Mouse (Mus musculus) spleen, adult 12 weeks (tissue): Measurements from ENCODE around the gene Sipa1l3.

Experiments used
- DNase-seq: peaks from one replicate; pipeline ENCODE4 v3.0.0; 2022; ENCODE audit warnings: low spot score

Sipa1l3 gene

DNA sequence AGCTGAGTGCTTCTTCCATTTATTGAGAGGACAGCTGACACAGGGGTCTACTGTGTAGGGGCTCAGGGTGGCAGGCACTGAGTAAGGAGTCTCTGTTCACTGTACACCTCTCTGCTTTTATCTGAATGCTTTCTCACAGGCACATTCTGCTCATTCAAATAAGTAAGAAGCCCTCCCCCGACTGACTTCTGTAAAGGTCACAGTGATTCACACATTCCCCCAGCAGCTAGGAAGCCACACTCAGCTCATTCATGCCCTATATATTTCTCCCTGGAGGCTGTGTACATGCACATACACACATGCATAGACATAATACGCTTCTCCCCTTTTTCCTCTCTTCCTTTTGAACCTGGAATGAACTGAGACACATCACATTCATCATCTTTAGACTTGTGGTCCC is 74.4 kb downstream of the Sipa1l3 start:
- no peak for DNase-seq

GRCm38 (mm10) chr7:29441793-29442192 is 76.6 kb downstream of the Sipa1l3 start:
- no peak for DNase-seq

- no peak for DNase-seq
Observed at GRCm38 (mm10) chr7:29441151-29441550, 77.3 kb downstream of the Sipa1l3 start.

GRCm38 (mm10) chr7:29438655-29439282 is 79.7 kb downstream of the Sipa1l3 start:
- DNase-seq = no peak

GRCm38 (mm10) chr7:29438204-29438603 is 80.2 kb downstream of the Sipa1l3 start:
- no peak for DNase-seq

GRCm38 (mm10) chr7:29437072-29437471 is 81.4 kb downstream of the Sipa1l3 start:
- no peak for DNase-seq

DNA sequence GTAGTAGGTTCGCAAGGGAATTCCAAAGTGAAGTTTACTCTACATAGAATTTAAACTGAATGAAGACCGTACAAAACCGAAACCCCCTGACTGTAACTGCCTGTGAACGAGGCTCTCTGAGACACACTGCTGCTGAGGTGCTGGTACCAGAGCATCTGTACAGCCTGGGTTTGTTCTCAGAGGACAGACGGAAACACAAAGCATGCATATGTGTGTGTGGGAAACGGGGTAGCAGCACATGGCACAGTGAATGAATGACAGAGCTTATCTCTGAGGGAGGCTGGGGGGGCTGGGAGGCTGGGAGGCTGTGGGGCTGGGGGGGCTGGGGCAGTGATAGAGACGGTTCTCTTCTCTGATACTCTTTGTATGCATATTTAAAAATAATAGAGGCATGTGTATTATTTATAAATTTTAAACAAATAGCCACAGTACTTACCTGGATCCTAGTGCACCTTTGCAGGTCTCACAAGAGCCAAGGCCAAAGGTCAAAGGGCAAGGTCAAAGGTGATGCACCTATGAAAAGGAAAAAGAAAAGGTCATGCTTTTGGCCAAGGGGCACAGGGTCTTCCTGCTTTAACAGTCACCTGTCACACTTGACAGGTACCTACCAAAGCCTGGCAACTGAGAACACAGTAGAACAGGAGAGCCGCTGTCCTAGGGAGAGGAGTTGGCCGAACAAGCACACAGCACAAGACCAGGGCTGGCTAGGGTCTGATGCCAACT is 84.0 kb downstream of the Sipa1l3 start:
- no peak for DNase-seq

GRCm38 (mm10) chr7:29433725-29434124 is 84.7 kb downstream of the Sipa1l3 start:
- no peak for DNase-seq

DNA sequence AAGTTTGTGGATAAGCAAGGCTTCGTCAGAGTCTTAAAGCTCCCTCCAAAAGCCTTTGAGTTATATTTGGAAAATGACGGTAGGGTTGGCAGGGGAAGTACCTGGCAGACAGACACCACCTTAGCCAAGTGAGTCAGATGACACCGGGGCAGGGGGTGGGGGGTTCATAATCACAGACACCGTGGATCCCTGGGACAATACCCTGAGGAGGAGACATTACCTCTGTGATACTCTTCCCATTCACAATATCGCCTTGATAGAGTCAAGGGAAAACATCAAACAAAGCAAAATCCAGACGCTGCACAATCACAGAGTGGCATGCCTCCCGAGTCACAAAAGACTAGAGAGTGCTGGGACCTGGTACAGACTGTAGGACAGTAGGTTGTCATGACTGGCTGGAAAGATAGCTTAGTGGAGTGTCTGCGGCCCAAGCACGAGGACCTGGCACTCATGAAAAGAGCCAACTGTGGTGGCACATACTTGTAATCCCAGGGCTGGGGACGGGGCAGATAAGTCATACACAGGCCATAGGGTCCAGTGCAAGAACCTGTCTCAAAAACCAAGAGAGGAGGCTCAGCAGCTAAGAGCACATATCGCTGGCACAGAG is 85.4 kb downstream of the Sipa1l3 start:
- DNase-seq = no peak

- no peak for DNase-seq
Observed at GRCm38 (mm10) chr7:29432180-29432946, 86.1 kb downstream of the Sipa1l3 start.

- DNase-seq = no peak
Observed at GRCm38 (mm10) chr7:29430739-29431211, 87.7 kb downstream of the Sipa1l3 start.

- no peak for DNase-seq
Observed at GRCm38 (mm10) chr7:29426056-29426455, 92.4 kb downstream of the Sipa1l3 start.

DNA sequence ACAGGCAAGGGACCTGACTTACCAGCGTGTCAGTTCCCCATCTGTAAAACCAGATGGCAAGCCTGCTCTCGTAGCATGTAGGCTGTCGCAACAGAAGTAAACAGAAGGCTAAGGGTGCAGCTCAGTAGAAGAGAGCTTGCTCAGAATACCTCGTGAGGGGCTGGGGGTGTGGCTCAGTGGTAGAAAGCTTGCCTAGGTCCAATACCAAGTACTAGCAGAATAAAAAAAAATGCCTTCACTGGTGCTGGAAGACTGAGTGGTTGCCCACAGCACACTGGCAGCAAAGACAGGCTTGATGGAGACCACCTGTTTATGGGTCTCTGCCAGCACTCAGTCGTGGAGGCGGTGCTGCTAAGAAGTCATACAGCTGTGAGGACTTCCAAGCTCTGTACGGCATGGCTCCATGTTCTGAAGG is 93.0 kb downstream of the Sipa1l3 start:
- DNase-seq = no peak

- no peak for DNase-seq
Observed at GRCm38 (mm10) chr7:29424690-29425089, 93.8 kb downstream of the Sipa1l3 start.

DNA sequence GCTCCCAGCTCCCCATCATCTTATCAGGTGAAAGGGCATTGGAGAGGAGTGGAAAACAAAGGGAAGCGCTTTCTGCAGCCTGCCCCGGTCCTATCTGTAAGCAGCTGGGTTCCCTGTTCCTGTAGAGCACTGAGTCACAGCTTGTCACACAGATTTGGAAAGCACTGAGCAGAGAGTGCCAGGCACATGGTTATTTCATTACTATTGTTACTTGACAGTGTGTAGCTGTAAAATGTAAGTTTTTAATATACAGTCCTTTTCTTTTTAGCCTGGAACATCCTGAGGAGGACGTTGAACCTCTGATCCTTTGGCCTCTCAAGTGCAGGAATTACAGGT is 96.6 kb downstream of the Sipa1l3 start:
- no peak for DNase-seq

- no peak for DNase-seq
Observed at GRCm38 (mm10) chr7:29421240-29421908, 97.1 kb downstream of the Sipa1l3 start.

DNA sequence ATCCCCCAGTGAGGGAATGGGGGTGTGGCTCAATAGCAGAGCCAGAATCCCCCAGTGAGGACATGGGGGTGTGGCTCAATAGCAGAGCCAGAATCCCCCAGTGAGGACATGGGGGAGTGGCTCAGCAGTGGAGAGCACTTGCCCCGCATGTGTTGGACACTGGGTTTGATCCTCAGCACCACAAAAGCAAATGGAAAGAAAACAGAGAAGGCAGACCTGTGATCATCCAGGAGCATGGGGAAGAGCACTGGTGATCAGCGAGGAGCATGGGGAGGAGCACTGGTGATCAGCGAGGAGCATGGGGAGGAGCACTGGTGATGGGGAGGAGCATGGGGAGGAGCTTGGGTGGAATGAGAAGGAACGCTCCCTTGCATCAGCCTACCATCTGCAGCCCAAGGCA is 98.6 kb downstream of the Sipa1l3 start:
- DNase-seq = no peak

- DNase-seq = no peak
Observed at GRCm38 (mm10) chr7:29418231-29418630, 100.2 kb downstream of the Sipa1l3 start.

DNA sequence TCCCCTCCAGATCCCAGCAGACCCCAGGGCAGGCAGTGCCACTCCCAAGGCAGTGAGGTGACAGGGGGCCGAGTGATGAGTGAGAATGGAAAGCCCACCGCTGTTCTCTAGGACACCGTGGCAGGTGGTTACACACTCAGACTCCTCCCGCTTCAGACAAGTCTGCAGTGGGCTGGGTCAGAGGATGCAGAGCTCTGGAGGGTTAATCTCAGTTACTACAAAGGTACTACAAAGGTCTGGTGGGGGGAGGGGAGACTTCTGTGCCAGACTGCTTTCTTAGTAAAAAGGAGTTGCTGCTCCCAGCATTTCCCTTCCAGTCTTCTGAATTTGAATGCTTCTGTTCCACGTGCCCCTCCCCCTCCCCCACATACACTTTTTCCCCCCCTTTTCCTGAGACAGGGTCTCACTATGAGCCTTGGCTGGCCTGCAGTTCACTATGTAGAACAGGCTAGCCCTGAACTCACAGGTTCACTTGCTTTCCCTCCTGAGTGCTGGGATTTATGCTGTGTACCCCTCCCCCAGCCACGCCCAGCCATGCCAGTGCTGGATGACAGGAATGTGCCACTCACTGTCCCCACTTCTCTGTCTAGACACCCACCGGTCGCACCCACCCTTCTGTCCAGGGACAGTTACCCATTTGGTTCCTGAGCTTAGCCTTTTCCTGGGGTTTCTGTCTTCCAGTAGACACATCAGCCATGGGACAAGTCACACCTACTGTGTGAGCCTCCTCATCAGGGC is 100.9 kb downstream of the Sipa1l3 start:
- no peak for DNase-seq

DNA sequence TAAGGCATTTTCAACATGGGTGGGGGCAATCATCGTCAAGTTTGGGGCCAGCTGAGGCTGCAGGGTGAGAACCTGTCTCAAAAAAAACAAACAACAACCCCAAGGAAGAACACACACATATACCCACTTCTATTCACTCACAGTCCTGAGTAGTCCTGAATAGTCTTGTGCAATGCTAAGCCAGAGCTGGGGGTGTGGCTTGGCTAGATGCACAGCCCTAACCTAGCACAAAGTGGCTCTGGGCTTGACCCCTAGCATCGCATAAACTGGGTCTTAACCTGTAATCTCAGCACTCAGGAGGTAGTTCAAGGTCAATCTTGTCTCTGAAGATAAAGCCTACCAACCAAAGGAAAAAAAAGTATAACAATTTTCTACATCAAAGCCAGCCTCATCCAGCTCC is 101.5 kb downstream of the Sipa1l3 start:
- no peak for DNase-seq

GRCm38 (mm10) chr7:29411838-29412580 is 106.4 kb downstream of the Sipa1l3 start:
- DNase-seq = no peak
